Mouse (Mus musculus): ENCODE data around the gene Ptges3l. TPM values are rescaled to one million over a fixed set of nuclear protein-coding genes. Genes with fewer than 3 reads are reported as not detected.
"Not testable (repeated sequence)": the region's sequence is repeated elsewhere in the genome, so short reads cannot be mapped to it uniquely, and the experiment has no call there.

Ptges3l gene
- 5.5 and 8.1 TPM in 2 replicates for polyA plus RNA-seq (2015; fragmentation: Nextera tagmentation; extraction: Ambion mirVana)

- H3K4me1 ChIP-seq, result peaks cover 27% of the 10 kb centered on the region
- H3K4me2 ChIP-seq, result peak within 1 kb of the TSS; percentile 93
- under 1% methylated on average over 81 of the region's 81 CpGs for WGBS
- H3K27ac ChIP-seq, result peak within 1 kb of the TSS; percentile 82
- H3K9ac ChIP-seq, result peak within 1 kb of the TSS; percentile 86
- H3K36me3 ChIP-seq, result peaks cover 13% of the 10 kb centered on the region
- H3K4me3 ChIP-seq, result peak within 1 kb of the TSS; percentile 97
- no peaks in the 10 kb centered on the region for H3K9me3 ChIP-seq
- H3K27me3 ChIP-seq, result no peaks in the 10 kb centered on the region
- peak; percentile 88 for ATAC-seq (ENCODE audit: insufficient number of reproducible peaks, insufficient read depth, low FRiP score, low TSS enrichment, low read depth)
Observed at GRCm38 (mm10) chr11:101424925-101425813, at the start of gene Ptges3l, which contains the start of gene Rundc1. Ptges3l (minus strand) TSS chr11:101425333. Rundc1 (plus strand) TSS chr11:101425085.

- Histone ChIP-seq H3K4me1 (peaks cover 13% of the 10 kb centered on the region; the same call in 1 of the 2 replicates), H3K4me3 (no peak overlapping the region), H3K27me3 (peaks cover 3% of the 10 kb centered on the region), H3K27ac (no peak overlapping the region), H3K9ac (no peak overlapping the region), H3K4me2 (no peak overlapping the region), H3K36me3 (no peaks in the 10 kb centered on the region), H3K9me3 (no peaks in the 10 kb centered on the region)
- no peak for ATAC-seq (ENCODE audit: insufficient number of reproducible peaks, insufficient read depth, low FRiP score, low TSS enrichment, low read depth)
- WGBS, result 76% methylated on average over 5 of the region's 5 CpGs
Observed at GRCm38 (mm10) chr11:101474298-101474697, 49.2 kb upstream of the Ptges3l start.

GRCm38 (mm10) chr11:101473686-101474085 lies 48.6 kb upstream of the Ptges3l start:
- WGBS, result 75% methylated on average over 1 of the region's 1 CpGs
- not testable (repeated sequence) for ATAC-seq (ENCODE audit: insufficient number of reproducible peaks, insufficient read depth, low FRiP score, low TSS enrichment, low read depth); H3K27me3 ChIP-seq; H3K27ac ChIP-seq; H3K4me3 ChIP-seq; H3K9me3 ChIP-seq; H3K36me3 ChIP-seq; H3K9ac ChIP-seq; H3K4me2 ChIP-seq
- peaks cover 11% of the 10 kb centered on the region; the same call in 1 of the 2 replicates for H3K4me1 ChIP-seq

- Histone ChIP-seq H3K9me3 (no peaks in the 10 kb centered on the region), H3K27me3 (peaks cover 3% of the 10 kb centered on the region; the same call in 1 of the 2 replicates), H3K4me2 (no peak overlapping the region), H3K9ac (no peak overlapping the region), H3K4me1 (peaks cover 18% of the 10 kb centered on the region), H3K36me3 (no peaks in the 10 kb centered on the region), H3K27ac (no peak overlapping the region), H3K4me3 (no peak overlapping the region)
- ATAC-seq (ENCODE audit: insufficient number of reproducible peaks, insufficient read depth, low FRiP score, low TSS enrichment, low read depth), result no peak
- WGBS, result 37% methylated on average over 7 of the region's 7 CpGs
Observed at GRCm38 (mm10) chr11:101472336-101472735, 47.2 kb upstream of the Ptges3l start.

- Histone ChIP-seq H3K4me2 (no peak overlapping the region), H3K27ac (no peak overlapping the region), H3K4me3 (no peak overlapping the region), H3K9ac (no peak overlapping the region), H3K9me3 (no peaks in the 10 kb centered on the region), H3K4me1 (peaks cover 19% of the 10 kb centered on the region), H3K27me3 (peaks cover 3% of the 10 kb centered on the region; the same call in 1 of the 2 replicates), H3K36me3 (no peaks in the 10 kb centered on the region)
- 54% methylated on average over 3 of the region's 3 CpGs for WGBS
- ATAC-seq (ENCODE audit: insufficient number of reproducible peaks, insufficient read depth, low FRiP score, low TSS enrichment, low read depth), result no peak
Observed at GRCm38 (mm10) chr11:101471926-101472325, 46.8 kb upstream of the Ptges3l start.

GRCm38 (mm10) chr11:101470206-101470605 lies 45.1 kb upstream of the Ptges3l start:
- H3K9me3 ChIP-seq, result no peaks in the 10 kb centered on the region
- no peak overlapping the region for H3K4me2 ChIP-seq
- no peak overlapping the region for H3K9ac ChIP-seq
- H3K4me3 ChIP-seq, result no peak overlapping the region
- peaks cover 5% of the 10 kb centered on the region; the same call in 1 of the 2 replicates for H3K27me3 ChIP-seq
- ATAC-seq (ENCODE audit: insufficient number of reproducible peaks, insufficient read depth, low FRiP score, low TSS enrichment, low read depth), result no peak
- WGBS, result 28% methylated on average over 7 of the region's 7 CpGs
- peaks cover 19% of the 10 kb centered on the region for H3K4me1 ChIP-seq
- no peak overlapping the region for H3K27ac ChIP-seq
- H3K36me3 ChIP-seq, result no peaks in the 10 kb centered on the region

GRCm38 (mm10) chr11:101469155-101469554 lies 44.0 kb upstream of the Ptges3l start:
- Histone ChIP-seq H3K9ac (0 out of 2 replicates have a peak overlapping the region, but pooled peaks have one; percentile 79), H3K27me3 (peaks cover 5% of the 10 kb centered on the region; the same call in 1 of the 2 replicates), H3K4me2 (peak overlapping the region; percentile 94), H3K4me3 (peak overlapping the region; percentile 72), H3K27ac (no peak overlapping the region), H3K9me3 (no peaks in the 10 kb centered on the region), H3K36me3 (no peaks in the 10 kb centered on the region), H3K4me1 (peaks cover 29% of the 10 kb centered on the region)
- 62% methylated on average over 4 of the region's 4 CpGs for WGBS
- ATAC-seq (ENCODE audit: insufficient number of reproducible peaks, insufficient read depth, low FRiP score, low TSS enrichment, low read depth), result no peak

- Histone ChIP-seq H3K4me2 (peak overlapping the region; percentile 94), H3K4me1 (peaks cover 34% of the 10 kb centered on the region), H3K27me3 (peaks cover 5% of the 10 kb centered on the region; the same call in 1 of the 2 replicates), H3K36me3 (no peaks in the 10 kb centered on the region), H3K4me3 (peak overlapping the region; percentile 72), H3K27ac (no peak overlapping the region), H3K9me3 (no peaks in the 10 kb centered on the region), H3K9ac (peak overlapping the region; percentile 79)
- no peak for ATAC-seq (ENCODE audit: insufficient number of reproducible peaks, insufficient read depth, low FRiP score, low TSS enrichment, low read depth)
- 3% methylated on average over 13 of the region's 13 CpGs for WGBS
Observed at GRCm38 (mm10) chr11:101468731-101469130, 43.6 kb upstream of the Ptges3l start.

GRCm38 (mm10) chr11:101468263-101468688 lies 43.1 kb upstream of the Ptges3l start:
- peak; percentile 7; the same call in 1 of the 2 replicates for ATAC-seq (ENCODE audit: insufficient number of reproducible peaks, insufficient read depth, low FRiP score, low TSS enrichment, low read depth)
- WGBS, result under 1% methylated on average over 28 of the region's 31 CpGs
- H3K9me3 ChIP-seq, result no peaks in the 10 kb centered on the region
- H3K27me3 ChIP-seq, result peaks cover 5% of the 10 kb centered on the region; the same call in 1 of the 2 replicates
- peak overlapping the region; percentile 79 for H3K9ac ChIP-seq
- H3K36me3 ChIP-seq, result no peaks in the 10 kb centered on the region
- 0 out of 2 replicates have a peak overlapping the region, but pooled peaks have one; percentile 11 for H3K27ac ChIP-seq
- H3K4me1 ChIP-seq, result peaks cover 37% of the 10 kb centered on the region
- peak overlapping the region; percentile 72 for H3K4me3 ChIP-seq
- peak overlapping the region; percentile 94 for H3K4me2 ChIP-seq

- Histone ChIP-seq H3K4me2 (peak overlapping the region; percentile 94), H3K9me3 (no peaks in the 10 kb centered on the region), H3K36me3 (no peaks in the 10 kb centered on the region), H3K27me3 (peaks cover 5% of the 10 kb centered on the region; the same call in 1 of the 2 replicates), H3K9ac (peak overlapping the region; percentile 79), H3K27ac (0 out of 2 replicates have a peak overlapping the region, but pooled peaks have one; percentile 11), H3K4me1 (peaks cover 42% of the 10 kb centered on the region), H3K4me3 (peak overlapping the region; percentile 72)
- under 1% methylated on average over 52 of the region's 54 CpGs for WGBS
- peak; percentile 77; the same call in 1 of the 2 replicates for ATAC-seq (ENCODE audit: insufficient number of reproducible peaks, insufficient read depth, low FRiP score, low TSS enrichment, low read depth)
Observed at GRCm38 (mm10) chr11:101467477-101468262, 42.5 kb upstream of the Ptges3l start.

GRCm38 (mm10) chr11:101466552-101466950 lies 41.4 kb upstream of the Ptges3l start:
- ATAC-seq (ENCODE audit: insufficient number of reproducible peaks, insufficient read depth, low FRiP score, low TSS enrichment, low read depth); H3K27ac ChIP-seq; H3K27me3 ChIP-seq; H3K9ac ChIP-seq; H3K9me3 ChIP-seq: not testable (repeated sequence)
- Histone ChIP-seq H3K36me3 (peaks cover 11% of the 10 kb centered on the region), H3K4me3 (peak overlapping the region; percentile 66), H3K4me2 (peak overlapping the region; percentile 77), H3K4me1 (peaks cover 44% of the 10 kb centered on the region)
- 55% methylated on average over 5 of the region's 5 CpGs for WGBS
